ENCODE assay signal across 13 mouse cellular contexts in genomic region chr15:36870717-36871116, GRCm38 (mm10).
"Had no signal": no experiment of that assay in that cellular context is flagged by ENCODE, and none has a peak within 500 bp of the region (broad histone marks: within the 10 kb centered on the region; RNA-seq: fewer than 3 reads in every experiment).

No protein-coding gene starts in this region.

- H3K4me2 ChIP-seq: lung, embryonic 14.5 days; midbrain, embryonic 13.5 days; midbrain, embryonic 15.5 days; neural tube, embryonic 12.5 days had no signal

- H3K4me3 ChIP-seq: midbrain, embryonic 10.5 days; midbrain, embryonic 13.5 days; midbrain, embryonic 15.5 days; neural tube, embryonic 12.5 days had no signal

- H3K27ac ChIP-seq: liver, embryonic 14.5 days; midbrain, embryonic 10.5 days; midbrain, embryonic 13.5 days; midbrain, embryonic 15.5 days; neural tube, embryonic 12.5 days had no signal

- H3K9ac ChIP-seq: liver, embryonic 14.5 days; lung, embryonic 14.5 days; midbrain, embryonic 13.5 days; midbrain, embryonic 15.5 days; neural tube, embryonic 12.5 days had no signal

- ATAC-seq: midbrain, embryonic 13.5 days; midbrain, embryonic 15.5 days had no signal

- H3K9me3 ChIP-seq: midbrain, embryonic 10.5 days; midbrain, embryonic 13.5 days; midbrain, embryonic 15.5 days; neural tube, embryonic 12.5 days had no signal

- DNase-seq: lung, adult 18-20 months; lung, embryonic 14.5 days; lung, postnatal 10 days; lung, postnatal 4 days; right cerebral cortex, postnatal 14 days; thymus, adult 2 months; thymus, postnatal 25 days; thymus, postnatal 4 days had no signal

- H3K27me3 ChIP-seq: midbrain, embryonic 15.5 days; neural tube, embryonic 12.5 days had no signal

- H3K36me3 ChIP-seq: midbrain, embryonic 10.5 days; midbrain, embryonic 13.5 days; midbrain, embryonic 15.5 days; neural tube, embryonic 12.5 days had no signal
